Mouse (Mus musculus) midbrain, embryonic 16.5 days (tissue): ENCODE results near the gene Zfp81. TPM values are rescaled to one million over a fixed set of nuclear protein-coding genes. Genes with fewer than 3 reads are reported as not detected.

ENCODE experiments used
- polyA plus RNA-seq: library from polyadenylated mRNA; unstranded; fragments of >200 nt; fragmentation: Nextera tagmentation; extraction: Ambion mirVana; gene quantifications from 2 replicates; pipeline ENCODE4 v1.2.1, GENCODE M21; 2015

Zfp81 gene
- polyA plus RNA-seq, 1 experiment from 2014 or later, result 12.9 TPM

Other genes with a start within 250 kb of the Zfp81 start
- gene Morc2b, start 219.2 kb downstream of the Zfp81 start, polyA plus RNA-seq, result 0.07 and 0.41 TPM in 2 replicates
- gene Olfr55, start 190.4 kb downstream of the Zfp81 start, polyA plus RNA-seq, result not detected in 2 replicates
- gene Olfr239, start 167.6 kb downstream of the Zfp81 start, polyA plus RNA-seq, result not detected in 2 replicates
- not detected in 2 replicates for gene Olfr1564, start 137.2 kb downstream of the Zfp81 start, polyA plus RNA-seq
- gene Zfp955a, start 103.7 kb downstream of the Zfp81 start, polyA plus RNA-seq, result 27.6 and 29.5 TPM in 2 replicates
- 0.03 TPM in 1 of 2 replicates, not detected in the other for gene Olfr63, start 94.2 kb downstream of the Zfp81 start, polyA plus RNA-seq
- 19.5 and 21.7 TPM in 2 replicates for gene Zfp955b, start 69.3 kb downstream of the Zfp81 start, polyA plus RNA-seq
- 10.5 and 13.7 TPM in 2 replicates for gene Zfp101, start 35.8 kb upstream of the Zfp81 start, polyA plus RNA-seq
- gene Actl9, start 74.0 kb upstream of the Zfp81 start, polyA plus RNA-seq, result not detected in 2 replicates
- gene Adamts10, start 165.3 kb upstream of the Zfp81 start, polyA plus RNA-seq, result 62.2 and 66.8 TPM in 2 replicates
- gene Myo1f, start 196.8 kb upstream of the Zfp81 start, polyA plus RNA-seq, result 1.5 and 1.6 TPM in 2 replicates